Mouse (Mus musculus): Measurements from ENCODE around the gene Lce1i.
"Not testable (repeated sequence)": the region's sequence is repeated elsewhere in the genome, so short reads cannot be mapped to it uniquely, and the experiment has no call there.

Gene Lce1i

GRCm38 (mm10) chr3:92778799-92779198 lies at the start of gene Lce1i:
Lce1i (minus strand) TSS chr3:92778899.
- DNase-seq (ENCODE audit: low spot score), result no peak

- no peak for DNase-seq (ENCODE audit: low spot score)
These were observed 48.4 kb upstream of the Lce1i start, which contains the start of gene Kprp for GRCm38 (mm10) chr3:92827108-92827507. Kprp (minus strand) TSS chr3:92827247.

GRCm38 (mm10) chr3:92825808-92826207 lies 47.1 kb upstream of the Lce1i start:
- no peak for DNase-seq (ENCODE audit: low spot score)

GRCm38 (mm10) chr3:92816036-92816435 lies 37.3 kb upstream of the Lce1i start:
- not testable (repeated sequence) for DNase-seq (ENCODE audit: low spot score)

- no peak for DNase-seq (ENCODE audit: low spot score)
These were observed 36.9 kb upstream of the Lce1i start for GRCm38 (mm10) chr3:92815581-92815980.

GRCm38 (mm10) chr3:92807791-92808190 lies 29.1 kb upstream of the Lce1i start, which contains the start of gene Lce1k:
Lce1k (minus strand) TSS chr3:92807891.
- no peak for DNase-seq (ENCODE audit: low spot score)

- DNase-seq (ENCODE audit: low spot score), result no peak
These were observed 11.7 kb upstream of the Lce1i start, which contains the start of gene Lce1j for GRCm38 (mm10) chr3:92790414-92790813. Lce1j (minus strand) TSS chr3:92790514.

- DNase-seq (ENCODE audit: low spot score), result no peak
These were observed 7.1 kb downstream of the Lce1i start for GRCm38 (mm10) chr3:92771573-92771972.

- DNase-seq (ENCODE audit: low spot score), result no peak
These were observed 13.7 kb downstream of the Lce1i start, which contains the start of gene Lce1h for GRCm38 (mm10) chr3:92764965-92765364. Lce1h (minus strand) TSS chr3:92765065.

GRCm38 (mm10) chr3:92753197-92753596 lies 25.5 kb downstream of the Lce1i start:
- no peak for DNase-seq (ENCODE audit: low spot score)

- no peak for DNase-seq (ENCODE audit: low spot score)
These were observed 26.5 kb downstream of the Lce1i start, which contains the start of gene Lce1g for GRCm38 (mm10) chr3:92752238-92752637. Lce1g (minus strand) TSS chr3:92752338.

GRCm38 (mm10) chr3:92738996-92739395 lies 39.7 kb downstream of the Lce1i start, which contains the start of gene Gm38119:
Gm38119 (minus strand) TSS chr3:92739096.
- no peak for DNase-seq (ENCODE audit: low spot score)
